Mouse (Mus musculus) spleen, postnatal 0 days (tissue): ENCODE data around the gene Ywhag. TPM values are rescaled to one million over a fixed set of nuclear protein-coding genes. Genes with fewer than 3 reads are reported as not detected.

Experiments
- polyA plus RNA-seq: library from polyadenylated mRNA; unstranded; fragments of >200 nt; fragmentation: Nextera tagmentation; extraction: Ambion mirVana; gene quantifications from 2 replicates; pipeline ENCODE4 v1.2.1, GENCODE M21; 2015

Ywhag gene
- polyA plus RNA-seq, result 55.4 and 62.3 TPM in 2 replicates

GRCm38 (mm10) chr5:135934481-135935175 is at the start of gene Ywhag:
Gene Ywhag (minus strand): TSS chr5:135934616.

GRCm38 (mm10) chr5:135979904-135980303 is 45.5 kb upstream of the Ywhag start, which contains the start of gene Zp3:
Gene Zp3 (plus strand): TSS chr5:135980099.

GRCm38 (mm10) chr5:135974365-135974764 is 39.9 kb upstream of the Ywhag start, which contains the start of gene Ssc4d:
Gene Ssc4d (minus strand): TSS chr5:135974531.

GRCm38 (mm10) chr5:135887675-135888102 is 46.7 kb downstream of the Ywhag start, which contains the start of gene Hspb1:
Gene Hspb1 (plus strand): TSS chr5:135887919.

Other genes starting within 250 kb of the Ywhag start
- gene Tmem120a, start 190.2 kb downstream of the Ywhag start, polyA plus RNA-seq, result 19.2 and 27.6 TPM in 2 replicates
- gene Styxl1, start 156.2 kb downstream of the Ywhag start, polyA plus RNA-seq, result 0.50 and 0.54 TPM in 2 replicates
- 308 and 325 TPM in 2 replicates for gene Mdh2, start 156.1 kb downstream of the Ywhag start, polyA plus RNA-seq
- gene Srrm3, start 127.7 kb downstream of the Ywhag start, polyA plus RNA-seq, result 0.08 TPM in 2 replicates
- 64.5 and 67.6 TPM in 2 replicates for gene Hspb1, start 46.7 kb downstream of the Ywhag start, polyA plus RNA-seq
- 2.8 and 3.6 TPM in 2 replicates for gene Ssc4d, start 39.9 kb upstream of the Ywhag start, polyA plus RNA-seq
- gene Zp3, start 45.5 kb upstream of the Ywhag start, polyA plus RNA-seq, result not detected in 2 replicates
- 6.9 and 10.6 TPM in 2 replicates for gene Dtx2, start 60.2 kb upstream of the Ywhag start, polyA plus RNA-seq
- 28.8 and 32.7 TPM in 2 replicates for gene Upk3b, start 103.9 kb upstream of the Ywhag start, polyA plus RNA-seq
- not detected in 2 replicates for gene Upk3bl, start 119.9 kb upstream of the Ywhag start, polyA plus RNA-seq
- gene Rasa4, start 149.3 kb upstream of the Ywhag start, polyA plus RNA-seq, result 5.1 and 5.8 TPM in 2 replicates
- 188 and 203 TPM in 2 replicates for gene Polr2j, start 182.0 kb upstream of the Ywhag start, polyA plus RNA-seq
- 46.2 and 50.8 TPM in 2 replicates for gene Lrwd1, start 201.5 kb upstream of the Ywhag start, polyA plus RNA-seq
- gene Alkbh4, start 201.5 kb upstream of the Ywhag start, polyA plus RNA-seq, result 17.4 and 18.6 TPM in 2 replicates
- 9.1 and 12.4 TPM in 2 replicates for gene Orai2, start 236.1 kb upstream of the Ywhag start, polyA plus RNA-seq